Mouse (Mus musculus): ENCODE data around the gene Diexf. TPM values are rescaled to one million over a fixed set of nuclear protein-coding genes. Genes with fewer than 3 reads are reported as not detected.

The Diexf gene
- 10.2 and 10.6 TPM in 2 replicates for polyA plus RNA-seq (2016; fragmentation: Nextera tagmentation; extraction: Ambion mirVana)

- Histone ChIP-seq H3K36me3 (replicated peaks) (peaks cover 34% of the 10 kb centered on the region), H3K27ac (replicated peaks) (peak within 1 kb of the TSS; percentile 89), H3K27me3 (replicated peaks; ENCODE audit: low read depth, poor library complexity, severe bottlenecking) (no peaks in the 10 kb centered on the region), H3K4me1 (peaks cover 10% of the 10 kb centered on the region), H3K9me3 (no peaks in the 10 kb centered on the region), H3K4me3 (peak within 1 kb of the TSS; percentile 98)
- DNase-seq (ENCODE audit: low spot score): peak; percentile 98
- WGBS: under 1% methylated on average over 61 of the region's 61 CpGs
Observed at GRCm38 (mm10) chr1:193129786-193130455, at the start of gene Diexf. Gene Diexf (minus strand): TSS chr1:193130272.

DNA sequence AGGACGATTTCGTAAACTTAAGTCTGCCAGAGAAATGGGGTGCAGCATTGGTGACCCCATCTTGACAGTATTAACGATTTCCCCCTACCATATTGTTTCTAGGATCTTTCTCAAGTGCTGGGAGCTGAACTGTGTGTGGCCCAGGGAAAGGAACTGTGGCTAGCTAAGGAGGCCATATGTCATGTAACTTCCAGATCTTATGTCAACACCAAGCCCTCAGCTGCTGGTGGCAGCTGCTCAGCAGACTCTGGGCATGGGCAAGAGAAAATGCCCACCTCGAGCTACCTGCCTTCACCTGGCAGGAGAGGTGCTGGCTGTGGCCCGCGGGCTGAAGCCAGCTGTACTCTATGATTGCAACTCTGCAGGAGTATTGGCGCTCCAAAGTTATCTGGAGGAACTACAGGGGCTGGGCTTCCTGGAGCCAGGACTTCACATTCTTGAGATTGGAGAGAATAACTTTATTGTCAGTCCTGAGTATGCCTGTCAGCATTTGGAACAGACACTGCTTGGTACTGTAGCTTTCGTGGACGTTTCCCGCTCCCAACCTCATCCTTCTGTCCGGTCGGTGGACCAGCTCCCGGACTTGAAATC, 44.2 kb upstream of the Diexf start:
- no peaks in the 10 kb centered on the region for H3K27me3 ChIP-seq (replicated peaks; ENCODE audit: low read depth, poor library complexity, severe bottlenecking)
- H3K27ac ChIP-seq (replicated peaks): peak overlapping the region; percentile 91
- 92% methylated on average over 13 of the region's 13 CpGs for WGBS
- peaks cover 31% of the 10 kb centered on the region for H3K4me1 ChIP-seq
- 0 out of 2 replicates have a peak, but pooled peaks cover under 1% of the 10 kb centered on the region for H3K36me3 ChIP-seq (replicated peaks)
- no peaks in the 10 kb centered on the region for H3K9me3 ChIP-seq
- no peak for DNase-seq (ENCODE audit: low spot score)
- H3K4me3 ChIP-seq: peak overlapping the region; percentile 83

DNA sequence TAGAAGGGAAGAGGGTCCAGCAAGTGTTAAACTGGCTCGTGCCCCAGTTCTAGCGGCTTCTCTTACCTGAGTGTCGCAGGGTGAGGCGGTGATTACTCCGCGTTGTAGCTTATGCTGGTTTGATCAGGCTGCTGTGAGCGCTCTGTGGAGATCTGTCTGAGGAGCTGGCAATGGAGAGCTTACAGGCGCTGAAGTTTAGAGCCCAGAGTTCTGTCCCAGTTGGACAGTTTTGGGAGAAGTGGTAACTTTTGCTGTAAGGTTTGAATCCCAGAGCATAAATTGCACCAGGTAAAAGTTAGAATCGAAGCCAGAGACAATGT, 43.7 kb upstream of the Diexf start:
- H3K4me1 ChIP-seq: peaks cover 31% of the 10 kb centered on the region

GRCm38 (mm10) chr1:193172991-193173809, 43.1 kb upstream of the Diexf start:
- Histone ChIP-seq H3K9me3 (no peaks in the 10 kb centered on the region), H3K27ac (replicated peaks) (peak overlapping the region; percentile 91), H3K36me3 (replicated peaks) (0 out of 2 replicates have a peak, but pooled peaks cover 3% of the 10 kb centered on the region), H3K4me3 (peak overlapping the region; percentile 83), H3K4me1 (peaks cover 30% of the 10 kb centered on the region), H3K27me3 (replicated peaks; ENCODE audit: low read depth, poor library complexity, severe bottlenecking) (no peaks in the 10 kb centered on the region)
- DNase-seq (ENCODE audit: low spot score): peak; percentile 97
- 1% methylated on average over 48 of the region's 48 CpGs for WGBS

More for the DNA sequence above, 43.7 kb upstream of the Diexf start:
- WGBS: 24% methylated on average over 9 of the region's 9 CpGs
- no peaks in the 10 kb centered on the region for H3K9me3 ChIP-seq
- peak overlapping the region; percentile 91 for H3K27ac ChIP-seq (replicated peaks)
- H3K36me3 ChIP-seq (replicated peaks): 0 out of 2 replicates have a peak, but pooled peaks cover 3% of the 10 kb centered on the region
- DNase-seq (ENCODE audit: low spot score): no peak
- H3K4me3 ChIP-seq: peak overlapping the region; percentile 83
- no peaks in the 10 kb centered on the region for H3K27me3 ChIP-seq (replicated peaks; ENCODE audit: low read depth, poor library complexity, severe bottlenecking)

DNA sequence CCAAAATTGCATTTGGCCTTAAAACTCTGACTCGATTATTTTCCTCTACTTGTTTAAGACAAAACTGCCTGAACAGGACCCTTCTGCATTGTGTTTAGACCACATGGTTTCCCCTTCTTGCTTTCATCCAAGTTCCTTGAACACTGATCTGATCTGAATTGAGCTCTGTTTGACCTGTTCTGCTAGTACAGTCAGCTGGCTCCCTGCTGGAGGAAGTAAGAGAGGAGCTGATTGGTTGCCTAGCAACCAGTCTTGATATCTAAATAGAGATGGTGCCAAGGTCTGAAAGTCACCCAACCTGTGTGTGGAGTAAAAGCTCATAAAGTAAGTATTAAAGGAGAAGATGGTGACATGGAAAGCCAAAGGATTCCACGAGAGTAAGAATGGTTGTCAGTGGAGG, 39.8 kb upstream of the Diexf start:
- Histone ChIP-seq H3K36me3 (replicated peaks) (0 out of 2 replicates have a peak, but pooled peaks cover 3% of the 10 kb centered on the region), H3K9me3 (no peaks in the 10 kb centered on the region), H3K27ac (replicated peaks) (no peak overlapping the region), H3K4me3 (no peak overlapping the region), H3K4me1 (peaks cover 23% of the 10 kb centered on the region), H3K27me3 (replicated peaks; ENCODE audit: low read depth, poor library complexity, severe bottlenecking) (no peaks in the 10 kb centered on the region)
- 82% methylated on average over 2 of the region's 2 CpGs for WGBS
- no peak for DNase-seq (ENCODE audit: low spot score)

GRCm38 (mm10) chr1:193169228-193169627, 39.2 kb upstream of the Diexf start:
- Histone ChIP-seq H3K9me3 (no peaks in the 10 kb centered on the region), H3K4me3 (no peak overlapping the region), H3K27me3 (replicated peaks; ENCODE audit: low read depth, poor library complexity, severe bottlenecking) (no peaks in the 10 kb centered on the region), H3K4me1 (peaks cover 17% of the 10 kb centered on the region), H3K36me3 (replicated peaks) (0 out of 2 replicates have a peak, but pooled peaks cover 3% of the 10 kb centered on the region), H3K27ac (replicated peaks) (no peak overlapping the region)
- no peak for DNase-seq (ENCODE audit: low spot score)
- WGBS: 87% methylated on average over 7 of the region's 7 CpGs

DNA sequence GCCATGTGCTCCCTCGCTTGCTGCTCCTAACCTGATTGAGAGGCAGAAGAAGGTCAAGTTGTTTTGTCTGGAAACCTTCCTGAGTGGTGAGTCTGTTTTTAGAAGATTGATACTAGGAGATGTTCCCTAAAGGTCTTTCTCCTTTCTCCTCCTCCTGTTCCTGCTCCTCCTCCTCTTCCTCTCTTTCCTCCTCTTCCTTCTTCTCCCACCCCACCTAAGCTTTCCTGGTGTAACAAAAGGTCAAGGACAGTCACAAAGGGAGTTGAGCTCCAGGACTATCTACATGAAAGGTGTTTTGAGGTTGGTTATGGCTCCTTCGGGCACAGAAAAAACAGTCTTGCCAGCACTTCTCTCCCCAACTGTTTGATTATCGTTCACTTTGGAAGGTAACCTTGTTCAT, 37.7 kb upstream of the Diexf start, which contains the start of gene A130010J15Rik:
TSS of gene A130010J15Rik (plus strand) at position 301 of the 400 bp plus-strand sequence.
- H3K4me1 ChIP-seq: peaks cover 8% of the 10 kb centered on the region; the same call in 1 of the 2 replicates
- H3K27me3 ChIP-seq (replicated peaks; ENCODE audit: low read depth, poor library complexity, severe bottlenecking): no peaks in the 10 kb centered on the region
- no peaks in the 10 kb centered on the region for H3K9me3 ChIP-seq
- DNase-seq (ENCODE audit: low spot score): no peak
- H3K36me3 ChIP-seq (replicated peaks): 0 out of 2 replicates have a peak, but pooled peaks cover 3% of the 10 kb centered on the region
- no peak within 1 kb of the TSS for H3K27ac ChIP-seq (replicated peaks)
- H3K4me3 ChIP-seq: no peak within 1 kb of the TSS
- WGBS: 90% methylated on average over 3 of the region's 3 CpGs

GRCm38 (mm10) chr1:193160317-193161032, 30.4 kb upstream of the Diexf start:
- peak; percentile 76 for DNase-seq (ENCODE audit: low spot score)
- no peaks in the 10 kb centered on the region for H3K36me3 ChIP-seq (replicated peaks)
- WGBS: 14% methylated on average over 18 of the region's 18 CpGs
- peaks cover 12% of the 10 kb centered on the region for H3K27me3 ChIP-seq (replicated peaks; ENCODE audit: low read depth, poor library complexity, severe bottlenecking)
- no peaks in the 10 kb centered on the region for H3K9me3 ChIP-seq
- H3K27ac ChIP-seq (replicated peaks): no peak overlapping the region
- peak overlapping the region; percentile 47 for H3K4me3 ChIP-seq
- H3K4me1 ChIP-seq: peaks cover 24% of the 10 kb centered on the region

DNA sequence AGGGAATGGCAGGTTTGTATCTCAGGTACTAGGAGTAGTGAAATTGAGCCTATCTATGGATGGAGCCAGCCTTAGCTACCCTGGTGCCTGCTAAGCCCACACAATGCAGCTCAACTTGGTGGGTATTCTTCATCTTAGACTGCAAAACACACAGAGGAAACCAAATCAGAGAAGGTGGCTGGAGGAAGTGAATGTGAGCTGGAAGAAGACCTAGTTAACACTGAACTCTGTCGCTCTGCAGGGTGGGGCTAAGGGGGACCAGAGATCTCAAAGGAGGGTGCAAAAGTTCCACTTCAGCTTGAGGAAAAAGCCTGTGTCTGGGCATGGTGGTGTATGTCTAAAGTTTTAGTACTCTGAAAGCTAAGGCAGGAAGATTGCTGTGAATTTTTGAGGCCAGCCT, 29.5 kb upstream of the Diexf start:
- H3K4me3 ChIP-seq: no peak overlapping the region
- no peak for DNase-seq (ENCODE audit: low spot score)
- peaks cover 20% of the 10 kb centered on the region for H3K27me3 ChIP-seq (replicated peaks; ENCODE audit: low read depth, poor library complexity, severe bottlenecking)
- 51% methylated on average over 1 of the region's 1 CpGs for WGBS
- H3K4me1 ChIP-seq: peaks cover 24% of the 10 kb centered on the region
- no peak overlapping the region for H3K27ac ChIP-seq (replicated peaks)
- H3K36me3 ChIP-seq (replicated peaks): no peaks in the 10 kb centered on the region
- no peaks in the 10 kb centered on the region for H3K9me3 ChIP-seq

DNA sequence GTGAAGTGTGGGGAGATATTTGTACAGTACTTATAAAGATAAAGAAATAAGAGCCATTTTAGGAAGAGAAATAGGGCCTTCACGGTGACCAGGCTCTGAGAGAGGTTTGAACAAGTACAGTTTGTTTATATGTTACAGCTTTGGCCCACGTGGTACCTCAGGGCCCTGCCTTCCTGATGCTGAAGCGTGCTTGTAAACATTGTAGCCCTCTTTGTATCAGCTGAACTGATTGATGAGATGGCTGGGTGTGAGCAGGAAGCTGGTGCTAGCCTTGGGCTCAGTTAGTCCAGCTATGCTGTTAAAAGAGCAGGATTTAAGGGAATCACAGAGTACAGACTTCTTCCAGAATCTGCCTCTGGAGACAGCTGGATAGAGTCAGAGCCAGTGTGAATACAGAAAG, 29.1 kb upstream of the Diexf start:
- peaks cover 24% of the 10 kb centered on the region for H3K4me1 ChIP-seq
- no peak for DNase-seq (ENCODE audit: low spot score)
- H3K27me3 ChIP-seq (replicated peaks; ENCODE audit: low read depth, poor library complexity, severe bottlenecking): peaks cover 25% of the 10 kb centered on the region
- WGBS: 64% methylated on average over 3 of the region's 3 CpGs
- H3K9me3 ChIP-seq: no peaks in the 10 kb centered on the region
- no peak overlapping the region for H3K27ac ChIP-seq (replicated peaks)
- H3K4me3 ChIP-seq: no peak overlapping the region
- H3K36me3 ChIP-seq (replicated peaks): no peaks in the 10 kb centered on the region

DNA sequence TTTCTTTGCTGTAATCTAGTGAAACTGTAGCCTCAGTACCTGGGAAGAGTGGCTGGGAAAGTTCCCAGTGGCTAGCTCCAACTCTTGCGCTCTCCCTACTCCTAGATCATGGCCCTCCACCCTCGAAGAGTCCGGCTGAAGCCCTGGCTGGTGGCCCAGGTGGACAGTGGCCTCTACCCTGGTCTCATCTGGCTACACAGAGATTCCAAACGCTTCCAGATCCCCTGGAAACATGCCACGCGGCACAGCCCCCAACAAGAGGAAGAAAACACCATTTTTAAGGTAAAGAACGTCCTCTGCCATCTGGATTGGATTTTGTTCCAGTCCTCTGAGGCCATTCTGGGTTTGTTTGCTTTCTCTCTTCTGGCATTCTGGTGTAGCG, 27.0 kb upstream of the Diexf start:
- no peaks in the 10 kb centered on the region for H3K36me3 ChIP-seq (replicated peaks)
- no peaks in the 10 kb centered on the region for H3K9me3 ChIP-seq
- peaks cover 45% of the 10 kb centered on the region for H3K27me3 ChIP-seq (replicated peaks; ENCODE audit: low read depth, poor library complexity, severe bottlenecking)
- peaks cover 38% of the 10 kb centered on the region for H3K4me1 ChIP-seq
- no peak overlapping the region for H3K27ac ChIP-seq (replicated peaks)
- no peak overlapping the region for H3K4me3 ChIP-seq
- DNase-seq (ENCODE audit: low spot score): no peak
- 68% methylated on average over 8 of the region's 8 CpGs for WGBS

Measured in embryonic facial prominence, embryonic 10.5 days (tissue).